Mouse (Mus musculus): ENCODE results near the gene Cacnb1. TPM values are rescaled to one million over a fixed set of nuclear protein-coding genes. Genes with fewer than 3 reads are reported as not detected.
A peak's percentile ranks its signal among the peaks of the same experiment; 100 is the strongest.

The Cacnb1 gene
- 7.8 and 12.5 TPM in 2 replicates for polyA plus RNA-seq (2016; fragmentation: Nextera tagmentation; extraction: Ambion mirVana)

- Histone ChIP-seq H3K4me1 (peaks cover 71% of the 10 kb centered on the region), H3K27me3 (ENCODE audit: low read depth, poor library complexity, severe bottlenecking) (peaks cover 34% of the 10 kb centered on the region), H3K4me3 (peak within 1 kb of the TSS; percentile 84), H3K9me3 (replicated peaks) (no peaks in the 10 kb centered on the region), H3K36me3 (peaks cover 7% of the 10 kb centered on the region), H3K27ac (replicated peaks) (peak within 1 kb of the TSS; percentile 96)
- WGBS: under 1% methylated on average over 52 of the region's 52 CpGs
- DNase-seq (ENCODE audit: low spot score): peak; percentile 88
Observed at GRCm38 (mm10) chr11:98022555-98023371, at the start of gene Cacnb1. Gene Cacnb1, minus strand, starts transcription at chr11:98023034.

- H3K4me1 ChIP-seq: peaks cover 12% of the 10 kb centered on the region
- H3K36me3 ChIP-seq: no peaks in the 10 kb centered on the region
- 94% methylated on average over 21 of the region's 21 CpGs for WGBS
- no peaks in the 10 kb centered on the region; the same call in 1 of the 2 replicates for H3K9me3 ChIP-seq (replicated peaks)
- no peak overlapping the region for H3K4me3 ChIP-seq
- no peaks in the 10 kb centered on the region for H3K27me3 ChIP-seq (ENCODE audit: low read depth, poor library complexity, severe bottlenecking)
- no peak for DNase-seq (ENCODE audit: low spot score)
- no peak overlapping the region for H3K27ac ChIP-seq (replicated peaks)
Observed at GRCm38 (mm10) chr11:98067255-98067654, 44.4 kb upstream of the Cacnb1 start.

- Histone ChIP-seq H3K4me3 (no peak overlapping the region), H3K4me1 (peaks cover 12% of the 10 kb centered on the region), H3K9me3 (replicated peaks) (no peaks in the 10 kb centered on the region; the same call in 1 of the 2 replicates), H3K27me3 (ENCODE audit: low read depth, poor library complexity, severe bottlenecking) (no peaks in the 10 kb centered on the region), H3K27ac (replicated peaks) (no peak overlapping the region), H3K36me3 (no peaks in the 10 kb centered on the region)
- DNase-seq (ENCODE audit: low spot score): no peak
- WGBS: 92% methylated on average over 12 of the region's 12 CpGs
Observed at GRCm38 (mm10) chr11:98066201-98066600, 43.4 kb upstream of the Cacnb1 start.

GRCm38 (mm10) chr11:98061904-98062562 lies 39.2 kb upstream of the Cacnb1 start:
- no peak overlapping the region for H3K4me3 ChIP-seq
- H3K9me3 ChIP-seq (replicated peaks): no peaks in the 10 kb centered on the region
- peaks cover 31% of the 10 kb centered on the region for H3K4me1 ChIP-seq
- DNase-seq (ENCODE audit: low spot score): no peak
- H3K36me3 ChIP-seq: no peaks in the 10 kb centered on the region
- 59% methylated on average over 6 of the region's 6 CpGs for WGBS
- H3K27ac ChIP-seq (replicated peaks): no peak overlapping the region
- peaks cover 22% of the 10 kb centered on the region; the same call in 1 of the 2 replicates for H3K27me3 ChIP-seq (ENCODE audit: low read depth, poor library complexity, severe bottlenecking)

- H3K4me3 ChIP-seq: no peak overlapping the region
- DNase-seq (ENCODE audit: low spot score): no peak
- 83% methylated on average over 3 of the region's 3 CpGs for WGBS
Observed at GRCm38 (mm10) chr11:98061441-98061840, 38.6 kb upstream of the Cacnb1 start.

GRCm38 (mm10) chr11:98060104-98060692 lies 37.4 kb upstream of the Cacnb1 start:
- Histone ChIP-seq H3K9me3 (replicated peaks) (no peaks in the 10 kb centered on the region), H3K4me1 (peaks cover 25% of the 10 kb centered on the region)

More at GRCm38 (mm10) chr11:98061441-98061840, 38.6 kb upstream of the Cacnb1 start:
- peaks cover 31% of the 10 kb centered on the region for H3K4me1 ChIP-seq
- peaks cover 28% of the 10 kb centered on the region; the same call in 1 of the 2 replicates for H3K27me3 ChIP-seq (ENCODE audit: low read depth, poor library complexity, severe bottlenecking)
- H3K27ac ChIP-seq (replicated peaks): no peak overlapping the region
- no peaks in the 10 kb centered on the region for H3K36me3 ChIP-seq
- no peaks in the 10 kb centered on the region for H3K9me3 ChIP-seq (replicated peaks)

GRCm38 (mm10) chr11:98059662-98060061 lies 36.8 kb upstream of the Cacnb1 start:
- H3K9me3 ChIP-seq (replicated peaks): no peaks in the 10 kb centered on the region
- WGBS: 77% methylated on average over 7 of the region's 7 CpGs
- H3K27me3 ChIP-seq (ENCODE audit: low read depth, poor library complexity, severe bottlenecking): peaks cover 41% of the 10 kb centered on the region
- peaks cover 20% of the 10 kb centered on the region for H3K4me1 ChIP-seq
- DNase-seq (ENCODE audit: low spot score): no peak
- no peak overlapping the region; the same call in 1 of the 2 replicates for H3K27ac ChIP-seq (replicated peaks)
- no peak overlapping the region for H3K4me3 ChIP-seq
- H3K36me3 ChIP-seq: no peaks in the 10 kb centered on the region

More at GRCm38 (mm10) chr11:98060104-98060692, 37.4 kb upstream of the Cacnb1 start:
- no peak overlapping the region; the same call in 1 of the 2 replicates for H3K27ac ChIP-seq (replicated peaks)
- no peaks in the 10 kb centered on the region for H3K36me3 ChIP-seq
- 80% methylated on average over 5 of the region's 5 CpGs for WGBS
- H3K27me3 ChIP-seq (ENCODE audit: low read depth, poor library complexity, severe bottlenecking): peaks cover 36% of the 10 kb centered on the region
- no peak overlapping the region for H3K4me3 ChIP-seq
- DNase-seq (ENCODE audit: low spot score): no peak

GRCm38 (mm10) chr11:98057998-98058397 lies 35.2 kb upstream of the Cacnb1 start:
- H3K36me3 ChIP-seq: no peaks in the 10 kb centered on the region
- no peak overlapping the region for H3K4me3 ChIP-seq
- H3K27me3 ChIP-seq (ENCODE audit: low read depth, poor library complexity, severe bottlenecking): peaks cover 58% of the 10 kb centered on the region
- H3K27ac ChIP-seq (replicated peaks): no peak overlapping the region
- no peaks in the 10 kb centered on the region for H3K9me3 ChIP-seq (replicated peaks)
- DNase-seq (ENCODE audit: low spot score): no peak
- peaks cover 29% of the 10 kb centered on the region for H3K4me1 ChIP-seq
- WGBS: 88% methylated on average over 5 of the region's 5 CpGs

GRCm38 (mm10) chr11:98057466-98057865 lies 34.6 kb upstream of the Cacnb1 start:
- no peak for DNase-seq (ENCODE audit: low spot score)
- WGBS: 36% methylated on average over 9 of the region's 9 CpGs
- Histone ChIP-seq H3K27me3 (ENCODE audit: low read depth, poor library complexity, severe bottlenecking) (peaks cover 63% of the 10 kb centered on the region), H3K9me3 (replicated peaks) (no peaks in the 10 kb centered on the region), H3K27ac (replicated peaks) (no peak overlapping the region), H3K4me3 (no peak overlapping the region), H3K36me3 (no peaks in the 10 kb centered on the region), H3K4me1 (peaks cover 34% of the 10 kb centered on the region)

- H3K36me3 ChIP-seq: no peaks in the 10 kb centered on the region
- peak within 1 kb of the TSS; percentile 66 for H3K27ac ChIP-seq (replicated peaks)
- H3K27me3 ChIP-seq (ENCODE audit: low read depth, poor library complexity, severe bottlenecking): peaks cover 92% of the 10 kb centered on the region
- 2% methylated on average over 46 of the region's 48 CpGs for WGBS
- peaks cover 39% of the 10 kb centered on the region for H3K4me1 ChIP-seq
- no peaks in the 10 kb centered on the region for H3K9me3 ChIP-seq (replicated peaks)
- peak within 1 kb of the TSS; percentile 56 for H3K4me3 ChIP-seq
- peak; percentile 90 for DNase-seq (ENCODE audit: low spot score)
Observed at GRCm38 (mm10) chr11:98052989-98053834, 30.4 kb upstream of the Cacnb1 start, which contains the start of gene Stac2. Gene Stac2, minus strand, starts transcription at chr11:98053462.

- peak; percentile 44 for DNase-seq (ENCODE audit: low spot score)
- peaks cover 95% of the 10 kb centered on the region for H3K27me3 ChIP-seq (ENCODE audit: low read depth, poor library complexity, severe bottlenecking)
- H3K4me1 ChIP-seq: peaks cover 37% of the 10 kb centered on the region
- H3K36me3 ChIP-seq: no peaks in the 10 kb centered on the region
- WGBS: under 1% methylated on average over 83 of the region's 83 CpGs
- H3K9me3 ChIP-seq (replicated peaks): no peaks in the 10 kb centered on the region
- H3K4me3 ChIP-seq: peak overlapping the region; percentile 56
- H3K27ac ChIP-seq (replicated peaks): peak overlapping the region; percentile 66
Observed at GRCm38 (mm10) chr11:98052129-98052988, 29.5 kb upstream of the Cacnb1 start.
